Mouse (Mus musculus) MEL (cell line): ENCODE measurements at regions not wholly inside any gene's neighbourhood (a gene's known extent, or its start where the extent isn't known, plus 50 kb on each side); places are given as distances from the start of the nearest gene placed in this dataset.

Source experiments
- CTCF ChIP-seq, 3 experiments: IDR thresholded peaks in 2 of 3; conservative IDR thresholded peaks in 1 of 3; 2 replicates each; pipeline ENCODE4 v1.5.1; 2011 to 2012; ENCODE audit warnings: low read length in 3 of 3, low read depth in 2 of 3, mild to moderate bottlenecking in 2 of 3, improper control_type of control experiment in 1 of 3, inconsistent platforms in 1 of 3, mixed read lengths in 1 of 3, moderate library complexity in 1 of 3; ENCODE audit not compliant: control insufficient read depth in 1 of 3, insufficient read depth in 1 of 3, poor library complexity in 1 of 3, severe bottlenecking in 1 of 3
- NRF1 ChIP-seq: IDR thresholded peaks from 2 replicates; pipeline ENCODE4 v1.6.1; 2014; ENCODE audit warnings: low read depth, mild to moderate bottlenecking, inconsistent platforms, low read length, improper control_type of control experiment, moderate library complexity; ENCODE audit not compliant: poor library complexity, insufficient read depth, severe bottlenecking
- USF1 ChIP-seq: IDR thresholded peaks from 2 replicates; pipeline ENCODE4 v1.6.1; 2014; ENCODE audit warnings: low read depth, mild to moderate bottlenecking, inconsistent platforms, low read length, improper control_type of control experiment, moderate library complexity
- USF2 ChIP-seq, 2 experiments: IDR thresholded peaks; 2 replicates each; pipeline ENCODE4 v1.6.1; 2011 to 2012; ENCODE audit warnings: improper control_type of control experiment in 2 of 2, low read length in 2 of 2, borderline replicate concordance in 1 of 2, inconsistent platforms in 1 of 2, low read depth in 1 of 2, mild to moderate bottlenecking in 1 of 2; ENCODE audit not compliant: insufficient read depth in 1 of 2

DNA sequence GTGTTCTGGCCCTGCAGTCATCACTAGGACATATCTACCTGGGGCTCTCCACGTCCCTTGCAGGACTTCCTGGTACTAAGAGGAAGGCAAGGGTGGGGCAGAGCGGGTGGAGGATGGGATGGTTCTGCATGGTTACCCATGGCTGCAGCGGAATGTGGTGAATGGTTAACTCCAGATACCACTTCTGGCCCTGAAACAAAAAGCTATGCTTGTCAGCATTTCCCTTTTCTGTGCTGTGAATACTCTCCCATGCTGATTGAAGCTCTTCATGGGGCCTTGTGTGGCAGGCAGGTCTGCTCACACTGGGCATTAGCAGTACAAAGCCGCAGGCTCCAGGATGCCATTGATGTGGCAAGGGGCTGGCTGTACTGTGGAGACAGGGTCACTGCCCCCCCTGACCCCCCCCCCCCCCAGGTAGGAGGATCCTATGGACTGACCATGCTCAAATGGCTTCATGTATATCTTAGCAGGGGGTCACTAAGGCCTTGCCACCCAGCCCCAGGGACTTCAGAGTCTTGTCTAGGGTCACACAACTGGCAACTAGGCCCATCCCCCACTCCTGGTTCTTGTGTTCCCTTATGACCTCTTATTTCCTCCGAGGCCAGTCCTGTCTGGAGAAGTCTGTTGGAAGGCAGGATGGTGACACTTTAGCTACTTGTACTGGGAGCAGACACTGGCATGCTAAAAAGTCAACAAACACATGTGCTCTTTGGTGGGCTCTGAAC lies 120.0 kb upstream of the Id2 start:
- TF ChIP-seq USF2 (IDR thresholded peaks at IDR 0.05; ENCODE audit: borderline replicate concordance in 1 of 2, insufficient read depth in 1 of 2, low read depth in 1 of 2, low read length in 2 of 2) (no peak), CTCF (IDR thresholded peaks at IDR 0.05 in 2 of 3, conservative IDR thresholded peaks at IDR 0.05 in 1 of 3; ENCODE audit: control insufficient read depth in 1 of 3, insufficient read depth in 1 of 3, low read depth in 2 of 3, low read length in 3 of 3, poor library complexity in 1 of 3, severe bottlenecking in 1 of 3) (no peak), NRF1 (no peak), USF1 (no peak)
